Mouse (Mus musculus): ENCODE results near the gene Gm5728. TPM values are rescaled to one million over a fixed set of nuclear protein-coding genes. Genes with fewer than 3 reads are reported as not detected.
"Not testable (repeated sequence)": the region's sequence is repeated elsewhere in the genome, so short reads cannot be mapped to it uniquely, and the experiment has no call there.

The Gm5728 gene
- not detected for total RNA-seq (2021)
- long read RNA-seq, experiment 1, result 0 reads
- long read RNA-seq, experiment 2, result 0 reads

DNA sequence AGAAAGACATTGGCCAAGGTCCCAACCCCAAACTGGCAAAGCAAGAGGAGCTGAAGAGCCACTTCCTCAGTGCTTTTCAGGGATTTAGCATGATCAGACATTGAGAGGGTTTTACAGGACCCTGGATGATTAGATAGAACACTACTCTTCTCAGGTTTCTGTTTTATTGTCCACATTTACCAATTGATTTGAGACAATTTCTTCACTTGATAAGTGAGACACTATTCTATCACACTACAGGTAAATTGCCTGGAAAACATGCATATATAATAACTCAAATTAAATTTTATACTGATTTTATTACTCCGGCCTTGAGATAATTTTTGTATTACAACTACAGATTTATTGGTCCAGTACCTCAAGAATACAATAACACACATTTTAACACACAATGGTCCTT lies at the start of gene Gm5728:
Gene Gm5728, minus strand, starts transcription at position 101 of the 400 bp plus-strand sequence.
- not testable (repeated sequence) for DNase-seq

DNA sequence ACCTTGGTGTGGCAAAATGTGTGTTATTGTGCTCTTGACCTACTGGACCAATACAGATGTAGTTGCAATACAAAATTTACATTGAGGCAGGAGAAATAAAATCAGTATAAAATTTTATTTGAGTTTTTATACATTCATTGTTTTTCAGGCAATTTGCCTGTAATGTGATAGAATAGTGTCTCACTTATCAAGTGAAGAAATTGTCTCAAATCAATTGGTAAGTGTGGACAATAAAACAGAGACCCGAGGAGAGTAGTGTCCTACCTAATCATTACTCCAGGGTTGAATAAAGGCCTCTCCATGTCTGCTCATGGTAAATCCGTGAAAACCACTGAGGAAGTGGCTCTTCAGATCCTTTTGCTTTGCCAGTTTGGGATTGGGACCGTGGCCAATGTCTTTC lies 42.4 kb upstream of the Gm5728 start, which contains the start of gene Vmn1r100:
Gene Vmn1r100, plus strand, starts transcription at position 301 of the 400 bp plus-strand sequence.
- not testable (repeated sequence) for DNase-seq

DNA sequence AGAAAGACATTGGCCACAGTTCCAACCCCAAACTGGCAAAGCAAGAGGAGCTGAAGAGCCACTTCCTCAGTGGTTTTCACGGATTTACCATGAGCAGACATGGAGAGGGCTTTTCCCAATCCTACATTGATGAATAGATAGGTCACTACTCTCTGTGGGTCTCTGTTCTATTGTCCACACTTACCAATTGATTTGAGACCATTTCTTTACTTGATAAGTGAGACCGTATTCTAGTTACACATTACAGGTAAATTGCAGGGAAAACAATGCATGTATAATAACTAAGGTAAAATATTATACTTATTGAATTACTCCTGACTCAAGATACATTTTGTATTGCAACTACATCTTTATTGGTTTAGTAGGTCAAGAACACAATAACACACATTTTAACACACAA lies 41.2 kb downstream of the Gm5728 start, which contains the start of gene Gm4133:
Gene Gm4133, minus strand, starts transcription at position 101 of the 400 bp plus-strand sequence.
- DNase-seq, result not testable (repeated sequence)

Other genes starting within 250 kb of the Gm5728 start
- not detected for gene Vmn1r93, start 236.3 kb downstream of the Gm5728 start, total RNA-seq (2021)
- not detected for gene Vmn1r94, start 207.0 kb downstream of the Gm5728 start, total RNA-seq (2021)
- gene Vmn1r95, start 181.7 kb downstream of the Gm5728 start, total RNA-seq (2021), result not detected
- gene Gm6164, start 169.8 kb downstream of the Gm5728 start, total RNA-seq (2021), result not detected
- not detected for gene Gm4498, start 141.6 kb downstream of the Gm5728 start, total RNA-seq (2021)
- not detected for gene Gm5890, start 112.6 kb downstream of the Gm5728 start, total RNA-seq (2021)
- gene Gm4133, start 41.3 kb downstream of the Gm5728 start, total RNA-seq (2021), result not detected
- gene Vmn1r100, start 42.5 kb upstream of the Gm5728 start, total RNA-seq (2021), result not detected
- not detected for gene Vmn1r101, start 67.2 kb upstream of the Gm5728 start, total RNA-seq (2021)
- not detected for gene Gm10670, start 99.5 kb upstream of the Gm5728 start, total RNA-seq (2021)
- gene Vmn1r103, start 135.1 kb upstream of the Gm5728 start, total RNA-seq (2021), result not detected
- gene Vmn1r104, start 158.4 kb upstream of the Gm5728 start, total RNA-seq (2021), result not detected
- not detected for gene Gm5726, start 170.3 kb upstream of the Gm5728 start, total RNA-seq (2021)
- gene Gm4141, start 200.8 kb upstream of the Gm5728 start, total RNA-seq (2021), result not detected
- gene Gm4513, start 223.6 kb upstream of the Gm5728 start, total RNA-seq (2021), result not detected

All from adrenal gland, postnatal 10 days (tissue).